Mouse (Mus musculus): ENCODE data around the gene Ptk6. TPM values are rescaled to one million over a fixed set of nuclear protein-coding genes. Genes with fewer than 3 reads are reported as not detected.

Gene Ptk6
- total RNA-seq, 2 experiments from 2014 or later: not detected

Other genes with a start within 250 kb of the Ptk6 start
- gene Nkain4, start 248.1 kb downstream of the Ptk6 start, total RNA-seq (2021): 10 to 100 TPM; 44.2 to 57.0 TPM
- 100 to 1,000 TPM; 114 to 118 TPM for gene Arfgap1, start 235.6 kb downstream of the Ptk6 start, total RNA-seq (2021)
- gene Col20a1, start 216.3 kb downstream of the Ptk6 start, total RNA-seq (2021): 1 to 10 TPM; 1.0 to 1.2 TPM
- 10 to 100 TPM; 32.4 to 33.7 TPM for gene Chrna4, start 159.2 kb downstream of the Ptk6 start, total RNA-seq (2021)
- gene Kcnq2, start 67.5 kb downstream of the Ptk6 start, total RNA-seq (2021): 100 to 1,000 TPM; 213 to 234 TPM
- 100 to 1,000 TPM; 674 to 713 TPM for gene Eef1a2, start 45.8 kb downstream of the Ptk6 start, total RNA-seq (2021)
- gene Ppdpf, start 15.5 kb downstream of the Ptk6 start, total RNA-seq (2021): 100 to 1,000 TPM; 135 to 146 TPM
- under 1 TPM in 1 of 2 experiments, not detected in 1; 0.25 TPM for gene Srms, start 10.4 kb upstream of the Ptk6 start, total RNA-seq (2021)
- not detected for gene Fndc11, start 17.2 kb upstream of the Ptk6 start, total RNA-seq (2021)
- 1 to 10 TPM; 1.2 to 1.8 TPM for gene Helz2, start 39.2 kb upstream of the Ptk6 start, total RNA-seq (2021)
- 10 to 100 TPM; 17.5 to 18.6 TPM for gene Gmeb2, start 85.2 kb upstream of the Ptk6 start, total RNA-seq (2021)
- 1,000 to 10,000 TPM in 1 of 2 experiments, 100 to 1,000 TPM in 1; 968 to 1,016 TPM for gene Stmn3, start 111.7 kb upstream of the Ptk6 start, total RNA-seq (2021)
- gene Rtel1, start 117.0 kb upstream of the Ptk6 start, total RNA-seq (2021): 10 to 100 TPM; 39.5 to 46.1 TPM
- gene Zgpat, start 162.1 kb upstream of the Ptk6 start, total RNA-seq (2021): 10 to 100 TPM; 64.3 to 74.5 TPM
- gene Arfrp1, start 162.6 kb upstream of the Ptk6 start, total RNA-seq (2021): 10 to 100 TPM; 35.4 to 40.8 TPM
- gene Lime1, start 177.3 kb upstream of the Ptk6 start, total RNA-seq (2021): 10 to 100 TPM; 30.3 to 32.0 TPM

Data from layer of hippocampus, postnatal 10 days (tissue).